Mouse (Mus musculus) limb, embryonic 10.5 days (tissue): Measurements from ENCODE around the gene St8sia2. TPM values are rescaled to one million over a fixed set of nuclear protein-coding genes. Genes with fewer than 3 reads are reported as not detected.

Experiments used
- DNase-seq: peaks from one replicate; pipeline ENCODE4 v3.0.0-alpha.2; 2017; ENCODE audit warnings: low spot score
- H3K27ac ChIP-seq: fragments of 300-500 bp; sonication (generic); 2 replicates; pipeline ENCODE4 v1.5.1; 2016; ENCODE audit warnings: mild to moderate bottlenecking
- H3K27me3 ChIP-seq: fragments of 300-500 bp; sonication (generic); 2 replicates; pipeline ENCODE4 v1.6.1; 2016; ENCODE audit warnings: low read depth, mild to moderate bottlenecking; ENCODE audit not compliant: poor library complexity, severe bottlenecking
- H3K36me3 ChIP-seq: fragments of 300-500 bp; sonication (generic); 2 replicates; pipeline ENCODE4 v1.6.1; 2016; ENCODE audit warnings: mild to moderate bottlenecking, moderate library complexity
- H3K4me1 ChIP-seq: fragments of 300-500 bp; sonication (generic); 2 replicates; pipeline ENCODE4 v1.6.1; 2016
- H3K4me3 ChIP-seq: fragments of 300-500 bp; sonication (generic); 2 replicates; pipeline ENCODE4 v1.5.1; 2016; ENCODE audit warnings: mild to moderate bottlenecking, moderate library complexity
- H3K9me3 ChIP-seq: fragments of 300-500 bp; sonication (generic); replicated peaks from 2 replicates; pipeline ENCODE4 v1.6.1; 2016; ENCODE audit warnings: mild to moderate bottlenecking
- WGBS: fragments of 180-500 bp; shearing (Covaris S2); methylation state at CpG from one replicate; pipeline ENCODE4 v1.1.7; 2016; 5-methylcytosine and 5-hydroxymethylcytosine counted together
- polyA plus RNA-seq: library from polyadenylated mRNA; unstranded; fragments of >200 nt; fragmentation: Nextera tagmentation; extraction: Ambion mirVana; gene quantifications from 2 replicates; pipeline ENCODE4 v1.2.1, GENCODE M21; 2016

St8sia2 gene
- 7.8 and 13.3 TPM in 2 replicates for polyA plus RNA-seq

DNA sequence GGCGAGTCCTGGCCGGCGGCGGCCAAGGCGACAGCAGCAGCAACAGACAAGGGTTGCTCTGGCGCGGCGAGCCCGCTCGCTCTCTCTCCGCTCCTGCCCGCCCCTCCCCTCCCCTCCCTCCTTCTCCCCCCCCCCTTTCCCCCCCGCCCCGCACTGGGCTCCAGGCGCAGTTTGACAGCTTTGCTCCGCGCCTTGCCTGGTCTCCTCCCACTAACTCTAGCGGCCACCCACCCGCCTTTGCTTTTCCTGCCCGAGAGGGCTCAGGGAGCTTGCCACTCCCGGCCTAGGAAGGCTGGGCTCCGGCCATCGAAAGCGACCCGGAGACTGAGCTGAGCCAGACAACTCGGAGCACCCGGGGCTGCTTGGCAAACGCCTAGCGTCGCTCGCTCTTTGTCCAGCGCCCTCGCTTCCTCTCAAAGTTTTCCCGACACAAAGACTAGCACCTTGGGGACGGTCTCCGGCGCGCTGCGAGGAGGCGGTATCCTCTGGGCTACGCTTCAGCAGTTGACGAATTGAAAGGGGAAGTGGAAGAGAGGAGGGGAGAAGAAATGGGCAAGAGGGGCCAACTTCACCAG is at the start of gene St8sia2:
TSS of gene St8sia2 (minus strand) at position 90 of the 575 bp plus-strand sequence.
- peak within 1 kb of the TSS; percentile 92 for H3K27ac ChIP-seq
- H3K4me3 ChIP-seq: peak within 1 kb of the TSS; percentile 72
- no peaks in the 10 kb centered on the region for H3K36me3 ChIP-seq
- peaks cover 29% of the 10 kb centered on the region for H3K4me1 ChIP-seq
- WGBS: under 1% methylated on average over 36 of the region's 42 CpGs
- H3K27me3 ChIP-seq: peaks cover 38% of the 10 kb centered on the region
- peak; percentile 87 for DNase-seq
- H3K9me3 ChIP-seq: no peaks in the 10 kb centered on the region

DNA sequence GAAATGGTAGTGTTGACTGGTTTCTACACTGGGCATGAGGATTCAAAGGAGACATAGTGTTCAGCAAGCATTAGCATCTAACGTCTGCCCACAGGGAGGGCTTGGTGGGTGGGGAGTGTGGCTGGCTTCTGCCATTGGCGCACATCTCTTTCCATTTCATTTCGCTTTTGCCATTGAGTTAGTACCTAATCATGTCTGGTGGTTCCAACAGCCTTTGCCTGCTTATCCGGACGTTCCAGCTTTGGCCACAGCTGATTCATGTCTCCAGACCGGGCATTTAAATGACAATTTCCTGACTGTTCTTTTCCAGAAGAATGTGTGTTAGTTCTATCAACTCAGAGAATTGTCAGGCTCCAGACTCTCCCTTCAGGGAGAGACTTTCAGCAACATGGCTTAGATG is 47.6 kb upstream of the St8sia2 start:
- H3K9me3 ChIP-seq: no peaks in the 10 kb centered on the region
- no peaks in the 10 kb centered on the region for H3K36me3 ChIP-seq
- H3K4me3 ChIP-seq: no peak overlapping the region
- H3K27me3 ChIP-seq: no peaks in the 10 kb centered on the region
- 95% methylated on average over 6 of the region's 6 CpGs for WGBS
- DNase-seq: no peak
- H3K4me1 ChIP-seq: peaks cover 23% of the 10 kb centered on the region
- H3K27ac ChIP-seq: no peak overlapping the region

DNA sequence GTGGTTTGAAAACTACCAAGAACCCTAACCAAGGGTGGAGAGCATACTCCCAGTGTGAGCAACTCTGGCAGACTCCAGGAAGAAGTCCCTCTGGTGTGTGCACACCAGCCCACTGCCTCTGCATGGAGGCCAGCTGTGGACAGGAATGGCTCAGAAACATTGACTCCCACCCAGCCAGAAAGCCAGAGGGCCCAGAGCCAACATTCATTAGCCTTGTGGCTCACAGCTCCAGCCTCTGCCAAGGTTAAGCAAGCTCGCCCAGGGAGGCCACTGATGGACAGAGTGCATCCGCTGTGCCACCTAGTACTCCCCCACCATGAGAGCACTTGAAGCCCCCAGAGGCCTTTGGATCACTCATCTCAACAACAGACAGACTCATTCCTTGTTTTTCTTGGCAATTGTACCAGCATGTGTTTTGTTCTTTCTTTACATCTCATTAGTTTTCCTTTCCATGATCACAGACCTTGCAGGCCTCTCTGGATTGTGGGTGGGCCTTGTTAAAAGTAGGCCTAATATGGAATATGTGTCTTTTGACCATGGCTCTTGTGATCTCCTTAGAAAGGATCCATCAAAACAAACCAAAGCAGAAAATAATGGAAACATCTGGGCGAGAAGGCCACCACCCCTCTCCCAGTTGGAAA is 46.9 kb upstream of the St8sia2 start:
- DNase-seq: no peak
- Histone ChIP-seq H3K4me1 (peaks cover 16% of the 10 kb centered on the region), H3K36me3 (no peaks in the 10 kb centered on the region), H3K27ac (no peak overlapping the region), H3K4me3 (no peak overlapping the region), H3K9me3 (no peaks in the 10 kb centered on the region), H3K27me3 (no peaks in the 10 kb centered on the region)
- WGBS: 92% methylated on average over 3 of the region's 3 CpGs

DNA sequence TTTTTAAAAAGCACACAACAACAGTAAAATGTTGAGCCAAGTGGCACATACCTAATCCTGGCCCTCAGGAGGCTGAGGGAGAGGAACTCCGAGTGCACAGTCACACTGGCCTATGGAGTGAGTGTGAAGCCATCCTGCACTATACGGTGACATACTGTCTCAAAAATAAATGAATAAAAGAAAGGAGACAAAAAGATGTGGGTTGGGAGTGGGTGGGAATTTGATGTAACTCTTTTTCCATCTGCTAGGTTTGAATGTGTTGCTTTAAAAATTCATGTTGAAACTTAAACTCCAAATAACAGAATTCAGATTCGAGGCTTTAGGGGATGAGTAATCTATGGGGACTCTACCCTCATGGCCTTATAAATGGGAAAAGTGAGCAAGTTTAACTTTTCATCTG is 46.2 kb upstream of the St8sia2 start:
- Histone ChIP-seq H3K27ac (no peak overlapping the region), H3K4me3 (no peak overlapping the region), H3K36me3 (no peaks in the 10 kb centered on the region), H3K4me1 (peaks cover 9% of the 10 kb centered on the region), H3K9me3 (no peaks in the 10 kb centered on the region), H3K27me3 (no peaks in the 10 kb centered on the region)
- DNase-seq: no peak
- 86% methylated on average over 3 of the region's 3 CpGs for WGBS

DNA sequence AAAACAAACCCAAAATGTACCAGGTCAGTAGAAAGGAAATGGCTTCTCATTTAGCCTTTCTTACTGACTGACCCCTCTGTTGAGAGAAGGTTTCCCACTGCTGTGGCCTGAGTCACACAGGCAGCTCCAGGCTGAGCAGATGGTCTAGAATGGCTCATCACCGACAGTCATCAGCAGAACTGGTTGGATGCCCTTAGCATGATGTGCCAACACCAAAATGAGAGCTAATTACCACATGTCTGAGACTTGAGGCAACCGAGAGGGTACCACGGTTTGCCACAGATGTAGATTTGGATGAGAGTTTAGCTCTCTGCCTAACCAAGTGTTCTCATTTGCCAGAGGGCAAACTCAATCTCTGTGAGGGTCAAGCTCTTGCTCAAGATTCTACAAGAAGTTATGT is 42.3 kb upstream of the St8sia2 start:
- DNase-seq: no peak
- H3K27ac ChIP-seq: no peak overlapping the region
- H3K27me3 ChIP-seq: no peaks in the 10 kb centered on the region
- no peaks in the 10 kb centered on the region for H3K4me1 ChIP-seq
- no peaks in the 10 kb centered on the region for H3K9me3 ChIP-seq
- no peaks in the 10 kb centered on the region for H3K36me3 ChIP-seq
- no peak overlapping the region for H3K4me3 ChIP-seq
- 89% methylated on average over 3 of the region's 3 CpGs for whole genome bisulfite sequencing

DNA sequence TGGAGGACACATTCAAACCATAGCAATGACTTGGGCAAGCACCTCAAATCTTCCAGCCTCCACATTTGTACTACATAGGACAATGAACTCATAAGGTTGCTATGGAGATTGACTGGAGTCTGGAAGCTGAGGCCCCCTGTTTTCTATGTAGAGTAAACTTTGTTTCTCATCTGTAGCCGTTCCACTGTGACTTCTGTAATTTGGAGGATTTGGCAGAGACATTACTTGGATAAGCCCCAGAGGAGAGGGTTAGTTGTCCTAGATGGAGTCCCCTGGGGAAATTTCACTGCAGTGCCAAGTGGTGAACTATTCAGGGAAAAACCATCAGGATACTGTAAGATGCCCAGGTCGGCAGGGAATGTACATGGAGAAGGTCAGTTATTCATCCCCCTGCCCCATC is 34.1 kb upstream of the St8sia2 start:
- Histone ChIP-seq H3K9me3 (no peaks in the 10 kb centered on the region), H3K27ac (no peak overlapping the region), H3K4me1 (no peaks in the 10 kb centered on the region), H3K27me3 (no peaks in the 10 kb centered on the region), H3K4me3 (no peak overlapping the region), H3K36me3 (no peaks in the 10 kb centered on the region)
- WGBS: 87% methylated on average over 2 of the region's 2 CpGs
- no peak for DNase-seq

DNA sequence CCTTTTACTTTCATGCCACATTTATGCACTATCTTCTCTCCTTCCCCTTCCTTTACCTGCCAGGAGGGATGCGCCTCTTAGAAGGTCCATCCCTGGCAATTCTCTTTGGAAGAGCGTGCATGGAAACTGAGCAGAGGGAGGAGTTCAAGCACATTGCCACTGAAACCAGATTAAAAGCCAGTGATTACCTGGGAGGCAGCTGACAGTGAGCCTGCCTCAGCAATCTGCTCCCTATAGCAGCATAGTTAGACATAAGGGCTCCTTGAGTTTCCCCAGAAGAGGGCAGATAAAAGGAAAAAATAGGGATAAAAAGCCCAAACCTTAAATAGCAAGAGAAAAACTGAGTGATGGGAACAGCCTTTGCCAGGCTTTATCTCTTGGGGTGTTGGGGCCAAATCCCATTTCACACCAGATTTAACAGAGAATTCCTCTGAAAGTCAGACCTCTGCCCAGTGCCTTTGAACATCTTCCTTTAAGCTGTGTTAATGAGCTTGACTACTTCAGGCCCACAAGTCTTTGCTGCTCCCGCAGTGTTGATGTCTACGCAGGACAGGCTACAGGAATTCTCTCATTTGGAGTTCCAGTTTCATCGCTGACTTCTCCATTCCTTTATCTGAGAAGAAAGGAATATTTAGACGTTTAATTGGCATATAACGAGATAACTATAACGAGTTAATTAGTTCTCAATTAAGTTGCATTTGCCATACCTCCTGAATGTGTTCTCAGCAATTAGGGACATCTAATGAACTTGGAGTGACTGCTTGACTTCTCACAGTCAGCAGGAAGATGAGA is 31.9 kb upstream of the St8sia2 start:
- no peaks in the 10 kb centered on the region for H3K4me1 ChIP-seq
- 83% methylated on average over 8 of the region's 8 CpGs for WGBS
- no peaks in the 10 kb centered on the region for H3K36me3 ChIP-seq
- H3K9me3 ChIP-seq: no peaks in the 10 kb centered on the region
- no peak overlapping the region for H3K27ac ChIP-seq
- H3K4me3 ChIP-seq: no peak overlapping the region
- no peak for DNase-seq
- H3K27me3 ChIP-seq: no peaks in the 10 kb centered on the region

DNA sequence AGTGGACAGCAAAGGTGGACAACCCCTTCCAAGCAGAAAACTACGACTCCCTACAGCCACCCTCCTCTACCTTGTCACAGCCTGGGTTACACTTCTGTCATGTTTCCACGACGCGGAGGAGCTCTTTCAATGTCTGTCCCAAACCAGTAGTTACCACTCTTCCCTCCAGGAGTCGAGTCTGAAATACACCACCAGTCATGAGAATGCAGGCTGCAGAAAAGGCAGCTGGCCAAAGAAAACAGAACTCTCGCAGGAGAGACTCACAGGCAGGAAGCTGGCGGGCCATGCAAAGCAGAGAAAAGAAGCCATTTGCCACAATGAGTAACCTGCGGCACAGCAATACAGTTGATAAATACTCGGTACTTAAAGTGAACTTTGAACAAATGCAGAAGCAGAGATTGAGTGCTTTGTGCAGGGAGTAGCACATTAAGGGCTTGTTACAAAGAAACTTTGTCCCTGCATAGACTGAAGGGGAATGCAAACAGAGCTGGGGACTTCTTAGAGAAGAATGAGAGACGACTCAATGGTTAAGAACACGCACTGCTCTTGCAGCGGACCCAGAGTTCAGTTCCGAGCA is 30.2 kb upstream of the St8sia2 start:
- 84% methylated on average over 13 of the region's 13 CpGs for WGBS

DNA sequence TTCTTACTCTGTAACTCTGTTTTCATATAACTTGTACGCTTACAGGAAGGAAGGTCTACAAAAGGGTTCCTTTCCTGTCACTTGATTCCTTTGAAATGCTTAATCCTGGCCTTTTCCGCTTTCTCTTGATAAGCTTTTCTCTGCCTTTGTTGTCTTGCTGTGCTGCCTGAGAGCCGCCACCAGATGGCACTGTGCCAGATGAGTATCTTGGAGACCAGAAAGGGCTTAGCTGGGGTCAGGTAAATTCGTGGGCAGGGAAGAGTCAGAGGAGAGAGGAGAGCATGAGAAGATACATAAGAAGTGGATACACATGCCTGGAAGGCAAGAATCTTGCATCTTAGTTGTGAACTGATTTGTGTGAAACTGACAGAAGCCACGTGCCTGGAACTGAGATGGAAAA is 11.5 kb upstream of the St8sia2 start:
- H3K27me3 ChIP-seq: no peaks in the 10 kb centered on the region
- DNase-seq: peak; percentile 84
- 0 out of 2 replicates have a peak overlapping the region, but pooled peaks have one; percentile 36 for H3K27ac ChIP-seq
- H3K4me3 ChIP-seq: no peak overlapping the region
- H3K4me1 ChIP-seq: peaks cover 10% of the 10 kb centered on the region; the same call in 1 of the 2 replicates
- WGBS: 21% methylated on average over 5 of the region's 5 CpGs
- H3K9me3 ChIP-seq: no peaks in the 10 kb centered on the region
- H3K36me3 ChIP-seq: no peaks in the 10 kb centered on the region

More for the DNA sequence above, 30.2 kb upstream of the St8sia2 start:
- Histone ChIP-seq H3K4me3 (no peak overlapping the region), H3K27me3 (no peaks in the 10 kb centered on the region), H3K27ac (no peak overlapping the region), H3K9me3 (no peaks in the 10 kb centered on the region), H3K4me1 (no peaks in the 10 kb centered on the region), H3K36me3 (no peaks in the 10 kb centered on the region)
- no peak for DNase-seq

DNA sequence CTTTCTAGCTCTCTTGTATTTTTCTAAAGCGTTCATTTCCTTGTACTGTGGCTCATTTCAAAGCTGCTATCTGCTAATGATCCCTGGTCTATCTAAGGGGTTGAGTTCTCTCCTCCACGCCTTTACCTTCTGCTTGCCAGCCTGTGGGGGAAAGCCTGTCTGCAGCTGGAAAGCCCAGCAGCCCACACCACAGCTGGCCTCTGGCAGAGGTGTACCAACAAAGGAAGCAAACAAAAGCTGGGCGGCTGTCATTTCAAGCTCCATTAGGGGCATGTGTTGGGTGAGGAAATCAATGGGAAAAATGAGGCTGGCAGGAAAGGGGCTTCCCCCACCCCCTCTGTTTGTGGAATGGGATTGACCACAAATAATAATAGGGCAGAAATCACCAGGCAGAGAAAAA is 10.7 kb upstream of the St8sia2 start:
- no peak overlapping the region for H3K4me3 ChIP-seq
- H3K4me1 ChIP-seq: peaks cover 10% of the 10 kb centered on the region; the same call in 1 of the 2 replicates
- H3K27me3 ChIP-seq: no peaks in the 10 kb centered on the region
- no peak for DNase-seq
- H3K9me3 ChIP-seq: no peaks in the 10 kb centered on the region
- 79% methylated on average over 3 of the region's 3 CpGs for WGBS
- H3K36me3 ChIP-seq: no peaks in the 10 kb centered on the region
- no peak overlapping the region; the same call in 1 of the 2 replicates for H3K27ac ChIP-seq

DNA sequence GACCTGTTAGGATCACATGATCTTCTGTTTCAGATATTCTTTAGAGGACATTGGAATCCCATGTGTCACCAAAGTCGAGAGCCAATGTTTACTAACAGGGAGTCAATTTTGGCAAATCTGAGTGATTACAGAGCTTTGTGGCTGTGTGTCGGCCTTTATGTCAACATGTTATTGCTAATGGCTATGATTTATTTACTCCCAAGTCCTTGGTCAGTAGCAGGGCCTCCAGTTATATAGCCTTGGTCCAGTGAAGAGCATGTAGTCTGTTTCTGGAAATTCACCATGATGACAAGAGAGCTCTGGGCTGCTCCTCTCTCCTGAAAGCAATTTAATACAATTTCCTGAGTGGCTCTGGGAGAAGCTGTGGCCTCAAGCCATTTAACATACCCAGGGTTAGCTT is 9.1 kb upstream of the St8sia2 start:
- H3K4me1 ChIP-seq: peaks cover 10% of the 10 kb centered on the region; the same call in 1 of the 2 replicates
- no peaks in the 10 kb centered on the region for H3K27me3 ChIP-seq
- no peak overlapping the region for H3K27ac ChIP-seq
- 39% methylated on average over 2 of the region's 2 CpGs for WGBS
- no peak for DNase-seq
- H3K9me3 ChIP-seq: no peaks in the 10 kb centered on the region
- H3K4me3 ChIP-seq: no peak overlapping the region
- H3K36me3 ChIP-seq: no peaks in the 10 kb centered on the region

DNA sequence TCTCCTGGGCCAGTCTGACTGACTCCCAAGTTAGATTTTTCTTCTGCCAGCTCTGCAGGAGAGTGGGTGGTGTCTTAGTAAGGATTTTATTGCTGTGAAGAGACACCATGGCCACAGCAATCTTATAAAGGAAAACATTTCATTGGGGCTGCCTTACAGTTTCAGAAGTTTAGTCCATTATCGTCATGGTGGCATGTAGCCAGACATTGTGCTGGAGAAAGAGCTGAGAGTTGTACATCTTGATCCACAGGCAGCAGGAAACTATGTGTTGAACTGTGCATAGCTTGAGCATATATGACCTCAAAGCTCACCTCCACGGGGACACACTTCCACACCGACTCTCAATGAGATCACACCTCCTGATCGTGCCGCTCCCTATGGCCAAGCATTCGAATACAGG is 8.3 kb upstream of the St8sia2 start:
- no peak overlapping the region for H3K27ac ChIP-seq
- DNase-seq: no peak
- 88% methylated on average over 6 of the region's 6 CpGs for WGBS
- H3K4me1 ChIP-seq: peaks cover 10% of the 10 kb centered on the region; the same call in 1 of the 2 replicates
- no peak overlapping the region for H3K4me3 ChIP-seq
- no peaks in the 10 kb centered on the region for H3K27me3 ChIP-seq
- H3K9me3 ChIP-seq: no peaks in the 10 kb centered on the region
- H3K36me3 ChIP-seq: no peaks in the 10 kb centered on the region

DNA sequence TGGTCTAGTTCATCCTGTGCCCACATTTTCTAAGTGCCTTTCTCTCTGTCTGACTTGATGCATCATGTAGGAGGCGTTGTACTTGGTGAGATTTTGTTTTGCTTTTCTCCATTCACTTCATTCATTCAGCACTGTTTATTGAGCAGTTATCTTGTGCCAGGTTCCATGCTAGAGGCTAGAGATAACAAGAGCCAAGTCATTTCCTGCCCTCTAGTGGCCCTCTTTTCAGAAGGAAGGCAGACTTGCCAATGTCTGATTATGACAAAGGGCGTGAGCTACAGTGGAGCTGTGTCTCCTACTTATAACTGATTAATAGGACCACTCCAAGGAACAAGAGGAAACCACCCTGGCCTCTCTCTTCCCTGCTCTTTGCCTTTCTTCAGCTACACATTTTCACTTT is 3.1 kb upstream of the St8sia2 start:
- WGBS: 88% methylated on average over 2 of the region's 2 CpGs
- peaks cover 14% of the 10 kb centered on the region for H3K4me1 ChIP-seq

More for the DNA sequence above, 3.1 kb upstream of the St8sia2 start:
- no peak for DNase-seq
- H3K27me3 ChIP-seq: peaks cover 27% of the 10 kb centered on the region
- H3K9me3 ChIP-seq: no peaks in the 10 kb centered on the region
- H3K36me3 ChIP-seq: no peaks in the 10 kb centered on the region
- no peak overlapping the region for H3K27ac ChIP-seq
- H3K4me3 ChIP-seq: no peak overlapping the region
